Mouse (Mus musculus): ENCODE measurements around the gene Ugt1a10. TPM values are rescaled to one million over a fixed set of nuclear protein-coding genes. Genes with fewer than 3 reads are reported as not detected.

Gene Ugt1a10
- polyA plus RNA-seq, 1 experiment from 2014 or later, result not detected

DNA sequence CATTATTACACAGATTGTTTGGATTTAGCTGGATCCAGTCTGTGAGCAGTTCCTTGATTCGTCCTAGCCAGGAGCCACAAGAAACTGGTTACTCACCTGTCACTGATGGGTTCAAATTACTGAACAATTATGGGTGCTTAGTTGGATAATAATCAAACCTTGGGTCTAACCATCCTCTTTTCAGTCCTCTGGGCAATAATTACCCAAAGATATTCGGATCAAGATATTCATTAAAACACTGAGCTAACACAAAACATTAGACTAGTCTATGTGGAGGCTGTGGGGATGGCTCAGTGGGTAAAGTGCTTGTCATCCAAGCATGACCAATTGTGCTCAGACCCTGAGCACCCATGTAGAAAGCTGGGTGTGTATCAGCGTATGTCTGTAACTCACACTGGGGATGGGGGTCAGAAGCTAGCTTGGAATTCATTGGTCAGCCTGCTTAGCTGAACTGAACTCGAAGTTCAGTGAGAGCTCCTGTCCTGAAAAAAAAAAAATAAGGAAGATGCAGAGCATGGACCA is 180.8 kb downstream of the Ugt1a10 start:
- 59% methylated on average over 4 of the region's 4 CpGs for WGBS
- H3K9me3 ChIP-seq (ENCODE audit: low read depth, low read length), result peaks cover 84% of the 10 kb centered on the region

DNA sequence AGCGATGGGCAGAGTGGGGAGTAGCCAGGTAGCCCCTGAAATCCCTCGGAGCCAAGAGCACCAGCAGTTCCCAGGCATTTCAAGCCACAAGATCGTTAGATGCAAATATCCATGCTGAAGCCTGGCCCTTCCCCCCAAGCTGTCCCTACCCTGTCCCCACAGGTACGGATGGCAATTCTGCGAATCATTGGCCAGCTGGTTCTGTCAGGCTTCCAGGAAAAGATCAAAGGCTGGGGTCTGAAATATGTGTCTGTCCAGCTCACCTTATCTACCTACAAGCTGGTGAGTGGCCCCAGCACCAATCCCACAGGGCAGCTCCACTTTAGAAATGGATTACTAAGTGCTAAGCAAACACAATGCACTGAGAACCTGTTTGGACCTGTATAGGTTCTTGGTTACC is 182.1 kb downstream of the Ugt1a10 start:
- WGBS, result 73% methylated on average over 5 of the region's 5 CpGs

More for the DNA sequence above, 180.8 kb downstream of the Ugt1a10 start:
- no peak overlapping the region for H3K9ac ChIP-seq
- no peaks in the 10 kb centered on the region for H3K36me3 ChIP-seq (ENCODE audit: insufficient read depth)
- ATAC-seq (ENCODE audit: insufficient read depth) (no peak), DNase-seq (no peak)
- no peaks in the 10 kb centered on the region for H3K4me1 ChIP-seq (ENCODE audit: insufficient read depth)
- H3K4me3 ChIP-seq (ENCODE audit: low read depth, low read length), result no peak overlapping the region
- no peak for TF ChIP-seq CTCF (IDR thresholded peaks at IDR 0.05; ENCODE audit: low read depth)
- H3K27ac ChIP-seq (ENCODE audit: low read depth), result no peak overlapping the region
- no peaks in the 10 kb centered on the region for H3K27me3 ChIP-seq (ENCODE audit: insufficient read depth, low read length)
- H3K4me2 ChIP-seq, result no peak overlapping the region

DNA sequence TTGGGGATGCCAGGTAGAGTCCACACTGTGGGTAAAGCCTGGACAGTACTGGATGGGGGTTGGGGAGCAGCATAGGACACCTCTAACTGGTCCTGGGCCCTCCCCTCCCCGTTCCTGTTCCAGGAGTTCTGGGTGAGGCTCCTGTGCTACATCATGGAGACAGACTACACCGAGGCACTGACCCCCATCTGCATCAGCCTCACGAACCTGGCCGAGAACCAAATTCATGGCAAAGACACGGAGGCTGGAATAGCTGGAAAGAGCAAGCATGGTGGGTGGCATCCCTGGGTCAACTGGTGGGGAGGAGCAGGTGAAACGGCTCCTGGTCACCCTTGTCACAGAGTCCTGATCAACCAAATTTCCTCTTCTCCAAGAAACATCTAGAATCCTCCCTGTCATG is 183.6 kb downstream of the Ugt1a10 start:
- no peak for ATAC-seq (ENCODE audit: insufficient read depth)
- Histone ChIP-seq H3K9me3 (ENCODE audit: low read depth, low read length) (peaks cover 88% of the 10 kb centered on the region), H3K9ac (no peak overlapping the region), H3K4me3 (ENCODE audit: low read depth, low read length) (no peak overlapping the region), H3K36me3 (ENCODE audit: insufficient read depth) (no peaks in the 10 kb centered on the region), H3K27me3 (ENCODE audit: insufficient read depth, low read length) (no peaks in the 10 kb centered on the region), H3K4me1 (ENCODE audit: insufficient read depth) (no peaks in the 10 kb centered on the region), H3K4me2 (no peak overlapping the region), H3K27ac (ENCODE audit: low read depth) (no peak overlapping the region)
- TF ChIP-seq CTCF (IDR thresholded peaks at IDR 0.05; ENCODE audit: low read depth), result no peak
- WGBS, result 69% methylated on average over 6 of the region's 6 CpGs
- DNase-seq, result no peak

More for the DNA sequence above, 182.1 kb downstream of the Ugt1a10 start:
- no peak overlapping the region for H3K9ac ChIP-seq
- no peak overlapping the region for H3K4me2 ChIP-seq
- ATAC-seq (ENCODE audit: insufficient read depth) (no peak), DNase-seq (no peak)
- no peak overlapping the region for H3K4me3 ChIP-seq (ENCODE audit: low read depth, low read length)
- H3K4me1 ChIP-seq (ENCODE audit: insufficient read depth), result no peaks in the 10 kb centered on the region
- no peak for TF ChIP-seq CTCF (IDR thresholded peaks at IDR 0.05; ENCODE audit: low read depth)
- H3K27ac ChIP-seq (ENCODE audit: low read depth), result no peak overlapping the region
- H3K27me3 ChIP-seq (ENCODE audit: insufficient read depth, low read length), result no peaks in the 10 kb centered on the region
- no peaks in the 10 kb centered on the region for H3K36me3 ChIP-seq (ENCODE audit: insufficient read depth)
- H3K9me3 ChIP-seq (ENCODE audit: low read depth, low read length), result peaks cover 85% of the 10 kb centered on the region

DNA sequence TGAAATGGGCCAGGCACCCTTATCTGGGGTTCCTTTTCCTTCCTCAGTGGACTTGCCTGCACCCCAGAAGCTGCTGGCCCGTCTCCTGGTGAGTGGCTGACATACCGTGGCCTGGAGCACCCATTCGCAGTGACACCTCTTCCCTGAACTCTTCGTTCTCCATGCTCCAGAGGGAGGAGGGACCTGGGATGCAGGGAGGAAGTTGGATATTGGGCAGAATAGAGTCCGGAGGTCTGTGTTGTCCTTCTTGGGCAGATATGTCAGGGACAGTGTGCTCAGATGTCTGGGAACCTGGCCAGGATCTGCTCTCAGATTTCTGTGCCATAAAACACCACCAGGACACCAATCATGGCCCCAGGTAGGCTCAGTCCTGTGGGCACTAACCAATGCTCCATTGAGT is 184.9 kb downstream of the Ugt1a10 start:
- H3K27me3 ChIP-seq (ENCODE audit: insufficient read depth, low read length), result no peaks in the 10 kb centered on the region
- ATAC-seq (ENCODE audit: insufficient read depth) (no peak), DNase-seq (no peak)
- peaks cover 88% of the 10 kb centered on the region for H3K9me3 ChIP-seq (ENCODE audit: low read depth, low read length)
- H3K4me3 ChIP-seq (ENCODE audit: low read depth, low read length), result no peak overlapping the region
- H3K4me1 ChIP-seq (ENCODE audit: insufficient read depth), result no peaks in the 10 kb centered on the region
- no peak for TF ChIP-seq CTCF (IDR thresholded peaks at IDR 0.05; ENCODE audit: low read depth)
- H3K27ac ChIP-seq (ENCODE audit: low read depth), result no peak overlapping the region
- 71% methylated on average over 5 of the region's 5 CpGs for WGBS
- no peak overlapping the region for H3K9ac ChIP-seq
- no peaks in the 10 kb centered on the region for H3K36me3 ChIP-seq (ENCODE audit: insufficient read depth)
- no peak overlapping the region for H3K4me2 ChIP-seq

DNA sequence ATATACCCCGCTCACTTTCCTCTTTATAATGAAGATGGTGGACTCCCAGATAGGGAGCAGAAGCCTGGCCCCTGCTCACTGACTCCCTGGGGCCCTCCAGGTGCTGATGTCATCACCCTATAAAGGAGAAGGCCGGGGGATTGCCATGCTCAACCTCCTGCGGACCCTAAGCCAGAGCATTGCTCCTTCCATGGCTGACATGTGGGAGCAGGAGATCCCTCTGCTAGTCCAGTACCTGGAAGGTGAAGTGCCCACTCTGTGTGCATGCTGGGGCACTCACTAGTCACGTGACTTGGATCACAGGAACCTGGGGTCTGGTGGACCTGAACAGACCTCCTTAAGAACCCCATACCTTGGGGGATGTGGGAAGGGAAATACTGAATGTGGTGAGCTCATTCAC is 185.4 kb downstream of the Ugt1a10 start:
- WGBS, result 66% methylated on average over 4 of the region's 4 CpGs

DNA sequence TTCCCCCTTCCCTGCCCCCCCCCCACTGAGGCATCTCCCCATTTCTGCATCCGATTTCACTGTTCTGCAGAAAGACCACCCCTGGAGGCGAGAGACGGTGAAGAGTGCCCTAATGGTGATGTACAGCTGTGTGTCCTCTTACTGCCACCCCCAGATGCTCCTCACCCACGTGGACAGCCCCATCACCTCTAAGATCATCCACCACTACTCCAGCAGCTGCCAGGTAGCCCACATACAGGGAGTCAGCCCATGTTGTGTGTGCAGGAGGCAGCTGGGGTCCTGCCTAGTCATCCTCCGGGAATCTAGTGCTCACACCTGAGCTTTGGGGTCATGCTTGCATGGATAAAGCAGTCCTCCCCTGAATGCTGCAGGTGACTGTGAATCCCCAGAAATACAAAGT is 188.7 kb downstream of the Ugt1a10 start:
- H3K4me2 ChIP-seq, result no peak overlapping the region
- peaks cover 94% of the 10 kb centered on the region for H3K9me3 ChIP-seq (ENCODE audit: low read depth, low read length)
- no peaks in the 10 kb centered on the region for H3K36me3 ChIP-seq (ENCODE audit: insufficient read depth)
- ATAC-seq (ENCODE audit: insufficient read depth) (no peak), DNase-seq (no peak)
- TF ChIP-seq CTCF (IDR thresholded peaks at IDR 0.05; ENCODE audit: low read depth), result no peak
- WGBS, result 57% methylated on average over 5 of the region's 5 CpGs
- H3K4me3 ChIP-seq (ENCODE audit: low read depth, low read length), result no peak overlapping the region
- no peak overlapping the region for H3K27ac ChIP-seq (ENCODE audit: low read depth)
- no peaks in the 10 kb centered on the region for H3K4me1 ChIP-seq (ENCODE audit: insufficient read depth)
- H3K27me3 ChIP-seq (ENCODE audit: insufficient read depth, low read length), result no peaks in the 10 kb centered on the region
- H3K9ac ChIP-seq, result no peak overlapping the region

More for the DNA sequence above, 185.4 kb downstream of the Ugt1a10 start:
- ATAC-seq (ENCODE audit: insufficient read depth) (peak; percentile 6; the same call in 1 of the 2 replicates), DNase-seq (no peak)
- H3K4me3 ChIP-seq (ENCODE audit: low read depth, low read length), result no peak overlapping the region
- H3K4me1 ChIP-seq (ENCODE audit: insufficient read depth), result no peaks in the 10 kb centered on the region
- H3K9me3 ChIP-seq (ENCODE audit: low read depth, low read length), result peaks cover 87% of the 10 kb centered on the region
- H3K36me3 ChIP-seq (ENCODE audit: insufficient read depth), result no peaks in the 10 kb centered on the region
- TF ChIP-seq CTCF (IDR thresholded peaks at IDR 0.05; ENCODE audit: low read depth), result no peak
- H3K4me2 ChIP-seq, result no peak overlapping the region
- H3K27ac ChIP-seq (ENCODE audit: low read depth), result no peak overlapping the region
- no peaks in the 10 kb centered on the region for H3K27me3 ChIP-seq (ENCODE audit: insufficient read depth, low read length)
- no peak overlapping the region for H3K9ac ChIP-seq

DNA sequence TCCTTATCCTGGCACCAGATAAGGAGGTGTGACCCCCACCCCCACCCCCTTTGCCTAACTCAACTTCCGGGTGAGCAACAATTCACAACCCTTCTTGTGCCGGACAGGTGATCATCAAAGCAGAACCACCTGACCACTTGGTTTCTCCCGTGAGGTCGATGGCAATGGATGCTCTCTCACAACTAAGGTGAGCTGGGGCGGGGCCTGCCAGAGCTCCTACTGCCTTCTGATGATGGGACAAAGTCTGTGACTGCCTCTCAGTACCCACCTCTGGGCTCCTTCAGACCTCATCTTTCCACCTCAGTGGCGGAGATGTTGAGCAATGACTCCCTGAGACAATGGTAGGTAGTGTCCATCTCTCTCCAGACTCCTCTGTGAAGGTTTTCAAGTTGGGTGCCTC is 190.7 kb downstream of the Ugt1a10 start:
- 76% methylated on average over 6 of the region's 6 CpGs for WGBS
- no peaks in the 10 kb centered on the region for H3K27me3 ChIP-seq (ENCODE audit: insufficient read depth, low read length)
- H3K9me3 ChIP-seq (ENCODE audit: low read depth, low read length), result peaks cover 94% of the 10 kb centered on the region

More for the DNA sequence above, 190.7 kb downstream of the Ugt1a10 start:
- H3K9ac ChIP-seq, result no peak overlapping the region
- no peaks in the 10 kb centered on the region for H3K4me1 ChIP-seq (ENCODE audit: insufficient read depth)
- no peak overlapping the region for H3K4me2 ChIP-seq
- H3K27ac ChIP-seq (ENCODE audit: low read depth), result no peak overlapping the region
- DNase-seq, result no peak
- ATAC-seq (ENCODE audit: insufficient read depth), result no peak
- H3K4me3 ChIP-seq (ENCODE audit: low read depth, low read length), result no peak overlapping the region
- no peaks in the 10 kb centered on the region for H3K36me3 ChIP-seq (ENCODE audit: insufficient read depth)
- no peak for TF ChIP-seq CTCF (IDR thresholded peaks at IDR 0.05; ENCODE audit: low read depth)

All from lung, embryonic 14.5 days (tissue).